Mouse (Mus musculus) testis, adult 2 months (tissue): ENCODE measurements at regions not wholly inside any gene's neighbourhood (a gene's known extent, or its start where the extent isn't known, plus 50 kb on each side); places are given as distances from the start of the nearest gene placed in this dataset.

ENCODE experiments used
- CTCF ChIP-seq: fragments of 200-500 bp; IDR thresholded peaks from 2 replicates; pipeline ENCODE4 v1.5.1; 2012; ENCODE audit warnings: low read depth, mild to moderate bottlenecking, inconsistent platforms, low read length, moderate library complexity; ENCODE audit not compliant: control insufficient read depth, insufficient read depth, insufficient replicate concordance
- POLR2A ChIP-seq: fragments of 200-500 bp; IDR thresholded peaks from 2 replicates; pipeline ENCODE4 v1.6.1; 2012; ENCODE audit warnings: low read depth, mild to moderate bottlenecking, inconsistent platforms, low read length, moderate library complexity; ENCODE audit not compliant: control insufficient read depth

DNA sequence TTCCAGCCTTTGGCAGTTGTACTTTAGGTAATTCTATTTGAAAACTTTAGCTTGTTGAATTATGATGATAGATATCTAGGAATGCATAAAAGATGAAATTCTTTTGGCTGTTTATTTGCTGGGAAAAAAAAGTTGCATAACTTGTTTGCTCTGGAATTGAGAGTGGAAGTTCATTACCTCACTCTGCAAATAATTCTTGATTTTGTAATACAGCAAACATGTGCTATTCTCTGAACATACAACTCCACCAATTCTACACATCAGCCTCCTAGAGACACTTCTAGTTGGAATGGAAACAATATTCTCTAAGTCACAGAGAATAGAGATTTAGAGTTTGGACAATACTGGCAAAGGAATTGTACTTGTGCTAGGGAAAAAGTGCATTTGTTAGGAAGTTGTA, 829.3 kb upstream of the Flrt2 start:
- TF ChIP-seq CTCF = no peak
- no peak for TF ChIP-seq POLR2A
